Mouse (Mus musculus) C2C12 (cell line): ENCODE data around the gene Oaz2. TPM values are rescaled to one million over a fixed set of nuclear protein-coding genes. Genes with fewer than 3 reads are reported as not detected.

Source experiments
- H3K27me3 ChIP-seq: one replicate; pipeline ENCODE4 v1.6.1; 2011; ENCODE audit not compliant: control insufficient read depth, insufficient read depth, insufficient read length
- H3K36me3 ChIP-seq: one replicate; pipeline ENCODE4 v1.6.1; 2011; ENCODE audit not compliant: control insufficient read depth, insufficient read depth
- H3K4me3 ChIP-seq: one replicate; pipeline ENCODE4 v1.5.1; 2011; ENCODE audit warnings: mild to moderate bottlenecking, control low read depth; ENCODE audit not compliant: poor library complexity, insufficient read depth, severe bottlenecking
- H3K79me2 ChIP-seq: one replicate; pipeline ENCODE4 v1.6.1; 2011; ENCODE audit not compliant: control insufficient read depth, insufficient read depth
- H3K79me3 ChIP-seq: one replicate; pipeline ENCODE4 v1.6.1; 2011; ENCODE audit warnings: low read depth, control low read depth
- H3ac ChIP-seq: one replicate; pipeline ENCODE3; 2011; ENCODE audit warnings: low read depth; ENCODE audit not compliant: control insufficient read depth, insufficient read length
- CEBPB ChIP-seq: IDR thresholded peaks from one replicate; pipeline ENCODE4 v1.6.1; 2011; ENCODE audit warnings: low read depth, mild to moderate bottlenecking, control low read depth, moderate library complexity
- CTCF ChIP-seq: IDR thresholded peaks from one replicate; pipeline ENCODE4 v1.5.1; 2011; ENCODE audit not compliant: control insufficient read depth, insufficient read depth, insufficient read length
- FOSL1 ChIP-seq: IDR thresholded peaks from one replicate; pipeline ENCODE4 v1.8.0; 2011; ENCODE audit warnings: mild to moderate bottlenecking, low read length; ENCODE audit not compliant: poor library complexity, insufficient read depth, severe bottlenecking
- MAX ChIP-seq: IDR thresholded peaks from one replicate; pipeline ENCODE4 v1.6.1; 2011; ENCODE audit warnings: mild to moderate bottlenecking, control low read depth
- MYOD1 ChIP-seq: IDR thresholded peaks from one replicate; pipeline ENCODE4 v1.6.1; 2011; ENCODE audit warnings: low read depth; ENCODE audit not compliant: control insufficient read depth, insufficient read length
- MYOG ChIP-seq: IDR thresholded peaks from one replicate; pipeline ENCODE4 v1.6.1; 2011; ENCODE audit not compliant: control insufficient read depth, insufficient read length; ENCODE audit errors: extremely low read depth
- USF1 ChIP-seq: IDR thresholded peaks from one replicate; pipeline ENCODE4 v1.6.1; 2011; ENCODE audit warnings: low read depth, mild to moderate bottlenecking, control low read depth, moderate library complexity
- polyA plus RNA-seq: library from polyadenylated mRNA; unstranded; fragments of >200 nt; fragmentation: generic; extraction: Trizol; gene quantifications from one replicate; pipeline ENCODE4 v1.2.1, GENCODE M21; 2012; ENCODE audit warnings: missing spikeins

Oaz2 gene
- polyA plus RNA-seq, 1 experiment: 75.7 TPM

GRCm38 (mm10) chr9:65629025-65629766 lies 38.6 kb upstream of the Oaz2 start, which contains the start of gene Rbpms2:
Gene Rbpms2, plus strand, starts transcription at chr9:65629648.
- TF ChIP-seq MYOG (no peak), MAX (no peak), USF1 (no peak), CEBPB (no peak), CTCF (no peak), FOSL1 (no peak), MYOD1 (no peak)

GRCm38 (mm10) chr9:65629767-65630630 lies 37.8 kb upstream of the Oaz2 start:
- Histone ChIP-seq H3K27me3 (no peaks in the 10 kb centered on the region), H3K79me3 (peaks cover 41% of the 10 kb centered on the region), H3K4me3 (peak overlapping the region; percentile 53), H3ac (peak overlapping the region; percentile 85), H3K79me2 (peaks cover 46% of the 10 kb centered on the region), H3K36me3 (no peaks in the 10 kb centered on the region)
- no peak for TF ChIP-seq USF1
- TF ChIP-seq CTCF: no peak
- no peak for TF ChIP-seq CEBPB
- no peak for TF ChIP-seq MYOG
- TF ChIP-seq FOSL1: no peak

More at GRCm38 (mm10) chr9:65629025-65629766, 38.6 kb upstream of the Oaz2 start, which contains the start of gene Rbpms2:
- H3K27me3 ChIP-seq: no peaks in the 10 kb centered on the region
- H3K79me3 ChIP-seq: peaks cover 33% of the 10 kb centered on the region
- peaks cover 38% of the 10 kb centered on the region for H3K79me2 ChIP-seq
- H3ac ChIP-seq: peak within 1 kb of the TSS; percentile 85
- H3K4me3 ChIP-seq: peak within 1 kb of the TSS; percentile 53
- H3K36me3 ChIP-seq: no peaks in the 10 kb centered on the region

DNA sequence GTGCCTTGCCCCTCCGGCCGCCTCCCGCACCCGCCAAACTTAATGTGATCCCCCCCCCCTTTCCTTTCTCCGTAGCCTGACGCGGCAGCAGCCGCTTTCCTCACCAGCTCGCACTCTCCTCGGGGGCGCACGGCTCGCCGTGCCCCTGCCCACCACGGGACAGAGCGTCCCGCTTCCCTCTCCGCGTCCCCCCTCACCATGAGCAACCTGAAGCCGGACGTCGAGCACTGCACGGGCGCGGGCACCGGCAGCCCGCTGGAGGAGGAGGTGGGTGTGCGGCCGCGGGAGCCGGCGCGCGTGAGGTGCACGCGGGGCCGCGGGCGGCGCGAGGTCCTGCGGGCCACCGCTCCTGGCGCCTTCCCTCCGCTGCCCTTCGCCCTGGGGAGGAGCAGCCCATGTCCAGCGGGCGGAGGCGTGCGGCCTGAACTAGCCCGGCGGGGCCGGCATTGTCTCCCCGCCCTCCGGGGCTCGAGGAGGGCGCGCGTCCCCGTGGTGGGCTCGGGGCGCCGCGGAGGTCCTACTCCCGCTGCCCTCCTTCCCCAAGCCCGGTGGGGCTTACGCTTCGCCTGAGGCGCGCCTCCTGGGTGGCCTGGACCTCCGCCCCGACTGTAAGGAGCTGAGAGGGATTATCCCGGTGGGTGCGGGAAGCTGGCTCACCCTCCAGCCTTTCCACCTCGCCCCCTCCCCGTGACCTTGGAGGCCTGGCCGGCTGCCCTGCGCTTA lies 37.0 kb upstream of the Oaz2 start:
- H3K36me3 ChIP-seq: peaks cover 3% of the 10 kb centered on the region
- peaks cover 53% of the 10 kb centered on the region for H3K79me2 ChIP-seq
- peaks cover 47% of the 10 kb centered on the region for H3K79me3 ChIP-seq
- H3K27me3 ChIP-seq: no peaks in the 10 kb centered on the region
- H3K4me3 ChIP-seq: peak overlapping the region; percentile 53
- TF ChIP-seq MYOG: no peak
- no peak for TF ChIP-seq FOSL1
- no peak for TF ChIP-seq USF1
- no peak for TF ChIP-seq CTCF
- no peak for TF ChIP-seq MAX
- no peak for TF ChIP-seq CEBPB
- no peak for TF ChIP-seq MYOD1
- H3ac ChIP-seq: peak overlapping the region; percentile 85

GRCm38 (mm10) chr9:65631354-65632021 lies 36.3 kb upstream of the Oaz2 start:
- H3ac ChIP-seq: peak overlapping the region; percentile 85
- H3K4me3 ChIP-seq: peak overlapping the region; percentile 53
- no peaks in the 10 kb centered on the region for H3K27me3 ChIP-seq
- peaks cover 3% of the 10 kb centered on the region for H3K36me3 ChIP-seq
- TF ChIP-seq CEBPB (no peak), CTCF (no peak), MYOG (no peak), FOSL1 (no peak), USF1 (no peak), MYOD1 (no peak), MAX (no peak)
- H3K79me2 ChIP-seq: peaks cover 59% of the 10 kb centered on the region
- H3K79me3 ChIP-seq: peaks cover 51% of the 10 kb centered on the region

DNA sequence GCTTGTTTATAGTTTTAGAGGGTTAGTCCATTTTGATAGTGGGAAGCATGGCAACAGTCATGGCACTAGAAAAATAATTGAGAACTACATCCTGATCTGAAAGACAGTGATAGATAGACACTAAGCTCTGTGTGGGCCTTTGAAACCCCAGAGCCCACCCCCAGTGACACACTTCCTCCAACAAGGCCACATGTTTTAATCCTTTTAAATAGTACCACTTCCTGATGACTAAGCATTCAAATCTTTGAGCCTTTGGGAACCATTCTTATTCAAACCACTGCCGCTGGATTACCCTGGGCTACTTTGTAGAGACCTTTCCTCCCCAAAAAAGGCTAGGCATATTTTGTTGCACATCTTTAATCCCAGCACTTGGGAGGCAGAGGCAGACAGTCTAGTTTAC lies 32.0 kb upstream of the Oaz2 start:
- no peak overlapping the region for H3ac ChIP-seq
- no peak overlapping the region for H3K4me3 ChIP-seq
- no peak for TF ChIP-seq FOSL1
- TF ChIP-seq MAX: peak; percentile 22
- TF ChIP-seq USF1: peak; percentile 7
- TF ChIP-seq CTCF: no peak
- peaks cover 13% of the 10 kb centered on the region for H3K36me3 ChIP-seq
- peaks cover 88% of the 10 kb centered on the region for H3K79me2 ChIP-seq
- H3K79me3 ChIP-seq: peaks cover 82% of the 10 kb centered on the region
- no peaks in the 10 kb centered on the region for H3K27me3 ChIP-seq
